Mouse (Mus musculus) cortical plate, adult 2 months (tissue): ENCODE measurements around the gene Sebox.

Source experiments
- CTCF ChIP-seq: fragments of 200-500 bp; IDR thresholded peaks from 2 replicates; pipeline ENCODE4 v1.5.1; 2011; ENCODE audit warnings: mild to moderate bottlenecking, control low read depth, low read length; ENCODE audit not compliant: insufficient read depth; ENCODE audit errors: extremely low read depth
- POLR2A ChIP-seq: fragments of 200-500 bp; IDR thresholded peaks from 2 replicates; pipeline ENCODE4 v1.6.1; 2011; ENCODE audit warnings: mild to moderate bottlenecking, low read length, control low read depth; ENCODE audit not compliant: insufficient read depth; ENCODE audit errors: extremely low read depth

DNA sequence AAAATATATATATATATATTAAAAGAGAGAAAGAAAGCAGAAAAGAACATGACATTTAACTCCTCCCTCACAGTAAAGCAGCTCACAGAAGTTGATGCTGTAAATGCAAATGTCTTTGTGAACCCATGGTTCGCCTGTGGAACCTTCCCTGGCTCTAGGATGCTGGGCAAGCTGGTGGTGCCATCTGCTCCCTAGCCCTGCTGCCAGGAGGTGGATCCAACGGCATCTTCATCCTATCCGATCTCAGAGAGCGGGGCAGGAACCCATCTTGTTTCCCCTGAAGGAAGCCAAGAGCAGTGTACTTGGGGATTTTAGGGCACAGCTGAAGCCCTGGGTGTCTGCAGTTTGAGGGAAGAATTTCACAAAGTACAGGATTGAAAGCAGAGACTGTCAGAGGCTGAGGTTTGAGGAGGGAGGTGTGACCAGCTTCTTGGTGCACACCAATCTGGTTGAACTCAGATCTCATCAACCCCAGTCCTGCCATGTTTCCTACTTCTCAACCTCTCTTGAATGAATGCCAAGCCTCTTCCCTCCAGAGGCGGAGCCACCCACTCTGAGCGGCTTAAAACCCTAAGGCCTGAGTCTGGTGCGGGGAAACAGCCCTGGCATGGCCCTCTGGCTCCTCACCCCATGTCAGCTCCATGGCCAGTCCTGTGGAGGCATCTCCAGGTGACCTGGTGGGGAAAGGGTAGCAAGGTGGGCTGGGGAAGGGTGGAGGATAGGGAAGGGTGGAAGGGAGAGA is at the start of gene Sebox:
- TF ChIP-seq CTCF (no peak), POLR2A (no peak)
